Mouse (Mus musculus): Measurements from ENCODE around the gene Nek8. TPM values are rescaled to one million over a fixed set of nuclear protein-coding genes. Genes with fewer than 3 reads are reported as not detected.

The Nek8 gene
- total and polyA plus RNA-seq, 2 experiments from 2014 or later = 4.5 to 7.1 TPM

DNA sequence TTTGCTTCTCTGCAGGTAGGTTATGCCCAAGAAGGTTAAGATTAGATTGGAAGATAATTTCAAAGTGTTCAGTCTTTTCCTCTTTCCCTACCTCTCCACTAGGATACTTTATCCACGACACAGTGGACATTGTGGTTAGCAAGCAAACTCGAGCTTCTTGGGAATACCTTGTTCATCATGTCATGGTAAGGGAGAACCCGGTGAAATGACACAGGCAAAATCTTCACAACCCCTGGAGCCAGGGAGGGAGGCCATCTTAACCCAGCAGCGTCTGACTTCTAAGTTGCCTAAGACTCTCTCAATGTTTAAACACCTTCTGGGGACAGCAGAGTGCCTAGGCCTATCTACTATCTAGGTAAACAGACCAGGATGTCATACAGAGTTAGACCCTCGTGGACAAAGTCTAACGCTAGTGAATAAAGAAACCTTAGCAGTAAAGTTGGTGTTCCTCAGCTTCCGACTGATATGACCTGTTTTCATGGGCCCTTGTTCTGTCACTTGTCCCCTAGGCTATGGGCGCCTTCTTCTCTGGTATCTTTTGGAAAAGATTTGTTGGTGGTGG lies 3.0 kb upstream of the Nek8 start:
- DNase-seq (ENCODE audit: low spot score) = no peak
- H3K9ac ChIP-seq (replicated peaks; ENCODE audit: low read length, poor library complexity, severe bottlenecking) = no peak overlapping the region

DNA sequence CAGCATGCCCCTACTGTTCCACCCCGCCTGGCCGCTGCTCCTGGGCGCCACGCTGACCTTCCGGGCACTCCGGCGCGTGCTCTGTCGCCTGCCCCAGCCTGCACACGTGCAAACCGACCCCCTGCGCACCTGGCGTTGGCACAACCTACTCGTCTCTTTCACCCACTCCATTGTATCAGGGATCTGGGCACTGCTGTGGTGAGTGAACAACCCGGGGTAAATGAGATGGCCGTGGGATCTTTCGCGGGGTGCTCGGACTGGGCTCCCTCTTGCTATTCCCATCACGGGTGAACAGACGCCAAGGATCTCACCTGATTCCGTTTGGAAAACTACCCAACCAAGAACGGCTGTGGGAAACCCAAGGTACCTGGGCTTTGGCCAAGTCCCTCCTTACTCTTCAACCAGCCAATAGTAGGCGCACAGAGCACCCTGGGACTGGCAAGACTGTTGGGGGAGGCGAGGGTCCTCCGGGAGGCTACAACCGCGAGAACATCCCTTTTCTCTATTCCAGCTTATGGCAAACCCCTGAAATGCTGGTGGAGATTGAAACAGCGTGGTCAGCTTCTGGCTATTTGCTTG lies 2.5 kb upstream of the Nek8 start:
- H3K4me1 ChIP-seq (ENCODE audit: insufficient read depth, low read length) = peaks cover 12% of the 10 kb centered on the region; the same call in 1 of the 2 replicates
- no peaks in the 10 kb centered on the region for H3K27me3 ChIP-seq (ENCODE audit: insufficient read depth, low read length)
- peaks cover 19% of the 10 kb centered on the region for H3K36me3 ChIP-seq (ENCODE audit: insufficient read depth, low read length)
- peak overlapping the region; percentile 69 for H3K4me2 ChIP-seq (ENCODE audit: low read depth, low read length, poor library complexity, severe bottlenecking)
- DNase-seq (ENCODE audit: low spot score) (peak; percentile 86), ATAC-seq (ENCODE audit: low FRiP score) (peak; percentile 29; the same call in 1 of the 2 replicates)
- H3K4me3 ChIP-seq (ENCODE audit: low read depth, low read length) = peak overlapping the region; percentile 62
- H3K9ac ChIP-seq (replicated peaks; ENCODE audit: low read length, poor library complexity, severe bottlenecking) = peak overlapping the region; percentile 51
- peak overlapping the region; percentile 69 for H3K27ac ChIP-seq (ENCODE audit: low read depth, low read length)
- no peak; the same call in 1 of the 2 replicates for TF ChIP-seq CTCF (IDR thresholded peaks at IDR 0.05)
- no peaks in the 10 kb centered on the region for H3K9me3 ChIP-seq (ENCODE audit: low read length)
- 5% methylated on average over 28 of the region's 29 CpGs for WGBS

More for the DNA sequence above, 3.0 kb upstream of the Nek8 start:
- no peak overlapping the region for H3K27ac ChIP-seq (ENCODE audit: low read depth, low read length)
- H3K36me3 ChIP-seq (ENCODE audit: insufficient read depth, low read length) = peaks cover 19% of the 10 kb centered on the region
- H3K27me3 ChIP-seq (ENCODE audit: insufficient read depth, low read length) = no peaks in the 10 kb centered on the region
- WGBS = 39% methylated on average over 8 of the region's 8 CpGs
- H3K4me2 ChIP-seq (ENCODE audit: low read depth, low read length, poor library complexity, severe bottlenecking) = peak overlapping the region; percentile 69
- no peak overlapping the region for H3K4me3 ChIP-seq (ENCODE audit: low read depth, low read length)
- no peak for TF ChIP-seq CTCF (IDR thresholded peaks at IDR 0.05)
- no peak for ATAC-seq (ENCODE audit: low FRiP score)
- H3K9me3 ChIP-seq (ENCODE audit: low read length) = no peaks in the 10 kb centered on the region
- H3K4me1 ChIP-seq (ENCODE audit: insufficient read depth, low read length) = peaks cover 12% of the 10 kb centered on the region; the same call in 1 of the 2 replicates

DNA sequence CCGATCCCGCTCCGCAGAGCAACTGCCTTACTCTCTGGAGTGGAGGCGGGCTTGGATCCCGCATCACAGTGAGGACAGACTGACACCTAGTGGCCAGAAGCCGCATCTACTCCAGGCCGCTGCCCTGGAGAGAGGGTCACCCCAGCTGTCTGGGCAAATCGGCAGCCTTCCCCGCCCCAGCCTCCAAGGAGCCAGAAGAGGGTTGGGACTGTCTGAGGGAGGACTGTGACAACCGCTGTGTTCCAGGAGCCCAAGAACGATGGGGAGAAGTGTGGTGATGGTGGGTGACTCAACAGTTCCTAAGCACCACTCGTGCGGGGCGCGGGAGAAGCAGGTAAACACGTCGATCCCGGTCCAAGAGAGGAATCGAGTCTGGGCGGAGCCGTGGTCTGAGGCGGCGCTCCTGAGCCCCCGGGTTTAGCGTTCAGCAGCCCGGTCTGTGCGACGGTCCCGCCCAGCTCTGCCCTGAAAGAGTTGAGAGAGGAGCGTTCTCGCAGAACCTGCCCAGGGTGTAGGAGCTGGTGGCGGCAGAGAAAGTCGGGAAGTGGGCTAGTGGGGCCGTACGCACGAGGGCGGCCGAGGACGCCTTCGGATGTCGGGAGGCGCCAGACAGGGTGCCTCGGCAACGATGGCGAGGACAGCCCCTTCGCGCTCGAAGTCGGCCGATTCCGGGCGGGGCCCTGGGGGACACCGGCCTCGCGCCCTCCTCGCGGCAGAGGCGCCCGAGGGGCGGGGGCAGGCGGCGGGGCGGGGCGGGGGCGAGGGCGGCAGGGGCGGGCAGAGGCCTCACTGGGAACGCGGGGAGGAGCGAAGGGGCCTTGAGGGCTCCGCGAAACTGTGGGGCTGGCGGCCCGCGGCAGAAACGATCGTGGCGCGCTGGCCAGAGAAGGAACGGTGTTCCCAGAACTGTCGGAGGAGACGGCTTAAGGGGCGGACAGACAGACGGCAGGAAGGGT lies 1.7 kb upstream of the Nek8 start:
- H3K4me2 ChIP-seq (ENCODE audit: low read depth, low read length, poor library complexity, severe bottlenecking) = peak overlapping the region; percentile 69
- under 1% methylated on average over 61 of the region's 84 CpGs for WGBS
- DNase-seq (ENCODE audit: low spot score) (peak; percentile 95), ATAC-seq (ENCODE audit: low FRiP score) (peak; percentile 83)
- no peaks in the 10 kb centered on the region for H3K9me3 ChIP-seq (ENCODE audit: low read length)
- H3K36me3 ChIP-seq (ENCODE audit: insufficient read depth, low read length) = peaks cover 19% of the 10 kb centered on the region
- H3K27me3 ChIP-seq (ENCODE audit: insufficient read depth, low read length) = no peaks in the 10 kb centered on the region
- peaks cover 12% of the 10 kb centered on the region; the same call in 1 of the 2 replicates for H3K4me1 ChIP-seq (ENCODE audit: insufficient read depth, low read length)
- peak overlapping the region; percentile 51 for H3K9ac ChIP-seq (replicated peaks; ENCODE audit: low read length, poor library complexity, severe bottlenecking)
- H3K27ac ChIP-seq (ENCODE audit: low read depth, low read length) = peak overlapping the region; percentile 69
- TF ChIP-seq CTCF (IDR thresholded peaks at IDR 0.05) = peak; percentile 100
- H3K4me3 ChIP-seq (ENCODE audit: low read depth, low read length) = peak overlapping the region; percentile 62

DNA sequence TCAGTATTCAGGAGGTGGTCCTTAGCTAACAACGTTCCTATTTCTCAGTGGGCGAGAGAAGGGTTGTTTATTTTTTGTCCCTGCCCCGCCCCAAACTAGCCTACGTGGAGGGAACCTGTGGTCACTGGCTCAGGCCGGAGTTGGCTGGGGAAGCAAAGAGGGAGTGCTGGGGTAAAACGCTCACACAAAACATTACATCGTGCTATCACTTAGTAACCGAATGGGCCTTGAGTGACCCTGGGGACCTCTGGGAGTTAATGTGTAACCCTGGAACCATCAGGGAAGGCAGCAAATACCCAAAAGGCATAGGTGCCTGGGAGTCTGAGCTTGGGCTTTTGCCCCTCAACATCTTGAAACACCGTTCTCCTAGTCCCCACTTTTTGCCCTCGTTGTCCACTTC lies 962 bp upstream of the Nek8 start:
- 5% methylated on average over 10 of the region's 10 CpGs for WGBS
- Histone ChIP-seq H3K36me3 (ENCODE audit: insufficient read depth, low read length) (peaks cover 19% of the 10 kb centered on the region), H3K9me3 (ENCODE audit: low read length) (no peaks in the 10 kb centered on the region), H3K4me2 (ENCODE audit: low read depth, low read length, poor library complexity, severe bottlenecking) (peak overlapping the region; percentile 69), H3K4me1 (ENCODE audit: insufficient read depth, low read length) (peaks cover 12% of the 10 kb centered on the region; the same call in 1 of the 2 replicates), H3K9ac (replicated peaks; ENCODE audit: low read length, poor library complexity, severe bottlenecking) (no peak overlapping the region), H3K4me3 (ENCODE audit: low read depth, low read length) (peak overlapping the region; percentile 62), H3K27me3 (ENCODE audit: insufficient read depth, low read length) (no peaks in the 10 kb centered on the region), H3K27ac (ENCODE audit: low read depth, low read length) (no peak overlapping the region)
- DNase-seq (ENCODE audit: low spot score) = no peak
- no peak for TF ChIP-seq CTCF (IDR thresholded peaks at IDR 0.05)
- ATAC-seq (ENCODE audit: low FRiP score) = no peak

DNA sequence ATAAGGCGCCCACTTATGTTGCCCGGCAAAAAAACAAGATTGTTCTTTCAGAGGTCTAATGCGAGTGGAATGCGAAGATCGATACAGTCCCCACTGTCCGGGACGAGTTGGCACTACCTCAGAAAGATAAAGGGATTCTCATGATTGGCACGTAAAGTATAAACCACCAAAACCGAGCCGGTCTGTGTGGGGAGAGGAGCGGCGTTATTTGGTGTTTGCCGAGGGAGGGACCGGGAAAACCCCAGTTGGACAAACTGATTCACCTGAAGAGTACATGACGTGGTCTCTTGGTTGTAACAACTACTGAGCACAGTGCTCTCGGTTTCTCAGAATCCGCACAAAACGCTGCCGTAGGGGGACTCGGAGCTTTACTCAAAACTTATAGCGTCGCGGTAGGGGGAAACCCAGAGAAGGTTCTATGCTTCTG lies 443 bp upstream of the Nek8 start:
- H3K4me2 ChIP-seq (ENCODE audit: low read depth, low read length, poor library complexity, severe bottlenecking) = peak overlapping the region; percentile 69
- peaks cover 19% of the 10 kb centered on the region for H3K36me3 ChIP-seq (ENCODE audit: insufficient read depth, low read length)
- 2% methylated on average over 23 of the region's 23 CpGs for WGBS
- H3K27me3 ChIP-seq (ENCODE audit: insufficient read depth, low read length) = no peaks in the 10 kb centered on the region
- peak overlapping the region; percentile 52 for H3K9ac ChIP-seq (replicated peaks; ENCODE audit: low read length, poor library complexity, severe bottlenecking)
- DNase-seq (ENCODE audit: low spot score) (no peak), ATAC-seq (ENCODE audit: low FRiP score) (no peak)
- no peak for TF ChIP-seq CTCF (IDR thresholded peaks at IDR 0.05)
- no peaks in the 10 kb centered on the region for H3K9me3 ChIP-seq (ENCODE audit: low read length)
- H3K4me1 ChIP-seq (ENCODE audit: insufficient read depth, low read length) = peaks cover 12% of the 10 kb centered on the region; the same call in 1 of the 2 replicates
- peak overlapping the region; percentile 62 for H3K4me3 ChIP-seq (ENCODE audit: low read depth, low read length)
- no peak overlapping the region for H3K27ac ChIP-seq (ENCODE audit: low read depth, low read length)

Measured in midbrain, postnatal 0 days (tissue).